Mouse (Mus musculus) stomach, embryonic 14.5 days (tissue): ENCODE measurements at regions not wholly inside any gene's neighbourhood (a gene's known extent, or its start where the extent isn't known, plus 50 kb on each side); places are given as distances from the start of the nearest gene placed in this dataset.

Experiments used
- ATAC-seq: fragments of 200-750 bp; cut with Nextera tagmentation; 2 replicates; pipeline ENCODE4 v1.8.0; 2017; ENCODE audit warnings: low read depth, moderate TSS enrichment; ENCODE audit not compliant: insufficient number of reproducible peaks, insufficient read depth, low FRiP score
- H3K27ac ChIP-seq: fragments of 300-500 bp; sonication (generic); 2 replicates; pipeline ENCODE4 v1.5.1; 2014; ENCODE audit warnings: mild to moderate bottlenecking, low read length, moderate library complexity, mixed read lengths
- H3K27me3 ChIP-seq: fragments of 300-500 bp; sonication (generic); 2 replicates; pipeline ENCODE4 v1.6.1; 2014; ENCODE audit warnings: low read length, control low read depth, mixed read lengths; ENCODE audit not compliant: control insufficient read depth, insufficient read depth
- H3K36me3 ChIP-seq: fragments of 300-500 bp; sonication (generic); 2 replicates; pipeline ENCODE4 v1.6.1; 2014; ENCODE audit warnings: mild to moderate bottlenecking, control low read depth, low read length, moderate library complexity, mixed read lengths; ENCODE audit not compliant: control insufficient read depth, insufficient read depth
- H3K4me1 ChIP-seq: fragments of 300-500 bp; sonication (generic); 2 replicates; pipeline ENCODE4 v1.6.1; 2014; ENCODE audit warnings: low read length, control low read depth, mixed read lengths; ENCODE audit not compliant: control insufficient read depth, insufficient read depth
- H3K4me2 ChIP-seq: fragments of 300-500 bp; sonication (generic); replicated peaks from 2 replicates; pipeline ENCODE4 v1.6.1; 2014; ENCODE audit warnings: low read depth, low read length, control low read depth
- H3K4me3 ChIP-seq: fragments of 300-500 bp; sonication (generic); 2 replicates; pipeline ENCODE4 v1.5.1; 2014; ENCODE audit warnings: low read depth, low read length, control low read depth
- H3K9ac ChIP-seq: fragments of 300-500 bp; sonication (generic); replicated peaks from 2 replicates; pipeline ENCODE4 v1.6.1; 2014; ENCODE audit warnings: low read depth, mild to moderate bottlenecking, control low read depth, low read length, moderate library complexity, mixed read lengths
- H3K9me3 ChIP-seq: fragments of 300-500 bp; sonication (generic); 2 replicates; pipeline ENCODE4 v1.6.1; 2016; ENCODE audit warnings: low read depth, low read length, control low read depth; ENCODE audit not compliant: control insufficient read depth
- WGBS: fragments of 180-500 bp; shearing (Covaris S2); extraction: QIAGEN DNeasy Blood & Tissue Kit; methylation state at CpG from one replicate; pipeline ENCODE4 v1.1.7; 2014; 5-methylcytosine and 5-hydroxymethylcytosine counted together

- no peaks in the 10 kb centered on the region for H3K9me3 ChIP-seq
- no peaks in the 10 kb centered on the region for H3K36me3 ChIP-seq
- H3K9ac ChIP-seq = no peak overlapping the region
- no peak overlapping the region for H3K4me2 ChIP-seq
- WGBS = 73% methylated on average over 5 of the region's 5 CpGs
- no peaks in the 10 kb centered on the region for H3K4me1 ChIP-seq
- H3K4me3 ChIP-seq = no peak overlapping the region
- no peak for ATAC-seq
- no peaks in the 10 kb centered on the region for H3K27me3 ChIP-seq
- H3K27ac ChIP-seq = no peak overlapping the region
Observed at GRCm38 (mm10) chr6:98787422-98787821, 444.9 kb upstream of the Gm765 start.

GRCm38 (mm10) chr6:98782074-98782473 lies 439.5 kb upstream of the Gm765 start:
- H3K4me3 ChIP-seq = no peak overlapping the region
- no peak for ATAC-seq
- no peak overlapping the region for H3K27ac ChIP-seq
- H3K27me3 ChIP-seq = no peaks in the 10 kb centered on the region
- no peak overlapping the region for H3K4me2 ChIP-seq
- H3K9ac ChIP-seq = no peak overlapping the region
- no peaks in the 10 kb centered on the region for H3K4me1 ChIP-seq
- H3K9me3 ChIP-seq = no peaks in the 10 kb centered on the region
- WGBS = 85% methylated on average over 9 of the region's 9 CpGs
- H3K36me3 ChIP-seq = no peaks in the 10 kb centered on the region

GRCm38 (mm10) chr6:98775780-98776179 lies 433.2 kb upstream of the Gm765 start:
- H3K27me3 ChIP-seq = no peaks in the 10 kb centered on the region
- ATAC-seq = no peak
- WGBS = 97% methylated on average over 1 of the region's 1 CpGs

GRCm38 (mm10) chr6:98769999-98770398 lies 427.4 kb upstream of the Gm765 start:
- H3K9ac ChIP-seq = no peak overlapping the region
- H3K4me3 ChIP-seq = no peak overlapping the region
- H3K9me3 ChIP-seq = no peaks in the 10 kb centered on the region
- H3K36me3 ChIP-seq = no peaks in the 10 kb centered on the region
- H3K4me2 ChIP-seq = no peak overlapping the region
- no peaks in the 10 kb centered on the region for H3K4me1 ChIP-seq
- H3K27me3 ChIP-seq = no peaks in the 10 kb centered on the region
- WGBS = 59% methylated on average over 2 of the region's 2 CpGs
- no peak overlapping the region for H3K27ac ChIP-seq
- no peak for ATAC-seq

More at GRCm38 (mm10) chr6:98775780-98776179, 433.2 kb upstream of the Gm765 start:
- H3K36me3 ChIP-seq = no peaks in the 10 kb centered on the region
- no peak overlapping the region for H3K4me2 ChIP-seq
- no peaks in the 10 kb centered on the region for H3K9me3 ChIP-seq
- H3K9ac ChIP-seq = no peak overlapping the region
- no peaks in the 10 kb centered on the region for H3K4me1 ChIP-seq
- no peak overlapping the region for H3K27ac ChIP-seq
- no peak overlapping the region for H3K4me3 ChIP-seq

DNA sequence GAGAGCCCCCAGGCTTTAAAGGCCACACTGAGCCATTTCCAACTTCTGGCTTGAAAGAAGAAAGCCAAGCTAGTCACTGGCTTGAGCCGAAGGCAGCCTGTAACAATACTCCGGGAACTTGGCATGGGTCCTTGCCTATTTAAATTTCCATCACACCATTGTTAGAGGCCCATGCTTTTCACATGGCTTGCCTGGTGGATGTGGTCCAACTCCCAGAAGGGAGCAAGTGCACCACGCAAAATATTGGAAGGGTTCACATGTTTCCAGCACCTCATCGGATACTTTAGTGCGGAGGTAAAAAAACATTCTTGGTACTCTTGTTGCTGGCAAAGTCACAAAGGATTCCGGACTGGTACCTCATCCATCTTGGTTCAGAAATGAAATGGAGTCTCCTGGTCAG lies 426.8 kb upstream of the Gm765 start:
- no peak overlapping the region for H3K4me2 ChIP-seq
- no peaks in the 10 kb centered on the region for H3K27me3 ChIP-seq
- H3K27ac ChIP-seq = no peak overlapping the region
- H3K36me3 ChIP-seq = no peaks in the 10 kb centered on the region
- no peak for ATAC-seq
- H3K9ac ChIP-seq = no peak overlapping the region
- H3K4me1 ChIP-seq = no peaks in the 10 kb centered on the region
- WGBS = 89% methylated on average over 6 of the region's 6 CpGs
- no peak overlapping the region for H3K4me3 ChIP-seq
- H3K9me3 ChIP-seq = no peaks in the 10 kb centered on the region

DNA sequence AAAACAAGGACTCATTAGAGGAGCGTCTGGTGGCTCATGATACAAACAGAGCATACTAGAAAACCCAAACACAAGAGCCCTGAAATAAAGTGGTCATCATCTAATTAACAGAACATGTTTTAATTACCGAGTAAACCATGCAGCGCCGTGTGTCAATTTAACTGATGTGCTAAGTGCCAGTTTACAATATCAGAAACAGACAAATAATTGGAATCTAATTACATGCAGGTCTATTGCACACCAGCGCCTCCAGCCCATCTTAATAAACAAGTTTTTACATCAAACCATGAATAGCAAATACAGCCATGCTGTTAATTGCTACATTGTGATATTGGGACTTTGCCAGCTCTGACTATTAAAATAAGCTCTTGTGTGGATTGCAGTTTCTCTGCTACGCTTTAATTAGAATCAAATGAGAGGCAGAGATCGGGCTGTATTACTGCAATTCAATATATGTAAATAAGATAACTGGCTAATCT lies 425.3 kb upstream of the Gm765 start:
- Histone ChIP-seq H3K4me2 (no peak overlapping the region), H3K27ac (no peak overlapping the region), H3K36me3 (no peaks in the 10 kb centered on the region), H3K4me1 (no peaks in the 10 kb centered on the region), H3K9ac (no peak overlapping the region), H3K9me3 (no peaks in the 10 kb centered on the region), H3K4me3 (no peak overlapping the region), H3K27me3 (no peaks in the 10 kb centered on the region)
- WGBS = 77% methylated on average over 7 of the region's 7 CpGs
- ATAC-seq = no peak

DNA sequence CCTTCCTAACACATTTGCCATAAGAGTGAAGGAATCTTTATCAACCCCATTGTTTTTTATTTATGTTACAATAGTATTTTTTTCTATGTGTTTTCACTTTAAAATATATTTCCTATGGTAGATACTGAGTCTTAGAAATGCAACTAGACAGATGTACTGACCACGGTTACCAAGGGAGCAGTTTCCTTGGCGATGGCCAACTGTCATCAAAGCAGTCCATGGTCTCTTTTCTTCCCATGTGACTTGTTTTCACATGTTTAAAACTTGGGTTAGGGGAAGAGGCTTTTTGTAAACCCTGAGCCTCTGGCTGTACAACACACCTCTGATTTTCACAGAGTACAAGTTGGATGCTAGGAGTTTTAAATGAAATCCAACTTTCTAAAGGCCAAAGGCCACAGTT lies 411.9 kb upstream of the Gm765 start:
- Histone ChIP-seq H3K4me1 (no peaks in the 10 kb centered on the region), H3K9me3 (no peaks in the 10 kb centered on the region), H3K4me2 (no peak overlapping the region), H3K27me3 (no peaks in the 10 kb centered on the region), H3K4me3 (no peak overlapping the region), H3K9ac (no peak overlapping the region), H3K27ac (no peak overlapping the region), H3K36me3 (no peaks in the 10 kb centered on the region)
- no peak for ATAC-seq
- 88% methylated on average over 2 of the region's 2 CpGs for WGBS

DNA sequence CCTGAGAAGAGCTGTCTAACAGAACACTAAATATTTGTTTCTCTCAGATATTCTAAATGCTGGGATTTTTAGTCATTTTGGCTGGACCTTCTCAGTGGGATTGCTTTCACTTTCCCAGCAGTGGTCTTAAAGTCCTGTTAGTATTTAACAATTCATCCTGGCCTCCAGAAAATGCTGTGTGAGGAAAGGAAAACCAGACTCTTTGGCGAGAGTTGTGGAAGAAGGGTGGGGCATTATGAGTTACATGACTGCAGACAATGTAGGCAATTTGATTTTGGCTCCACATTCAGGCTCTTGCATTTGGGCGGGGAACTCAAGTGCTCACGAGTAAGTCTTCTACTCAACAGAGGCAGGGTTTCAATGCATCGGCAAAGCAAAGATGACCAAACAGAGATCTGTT lies 406.1 kb upstream of the Gm765 start:
- Histone ChIP-seq H3K9ac (no peak overlapping the region), H3K36me3 (no peaks in the 10 kb centered on the region), H3K27me3 (no peaks in the 10 kb centered on the region), H3K27ac (no peak overlapping the region), H3K4me3 (no peak overlapping the region), H3K4me2 (no peak overlapping the region), H3K4me1 (no peaks in the 10 kb centered on the region), H3K9me3 (no peaks in the 10 kb centered on the region)
- 61% methylated on average over 4 of the region's 4 CpGs for WGBS
- ATAC-seq = no peak

DNA sequence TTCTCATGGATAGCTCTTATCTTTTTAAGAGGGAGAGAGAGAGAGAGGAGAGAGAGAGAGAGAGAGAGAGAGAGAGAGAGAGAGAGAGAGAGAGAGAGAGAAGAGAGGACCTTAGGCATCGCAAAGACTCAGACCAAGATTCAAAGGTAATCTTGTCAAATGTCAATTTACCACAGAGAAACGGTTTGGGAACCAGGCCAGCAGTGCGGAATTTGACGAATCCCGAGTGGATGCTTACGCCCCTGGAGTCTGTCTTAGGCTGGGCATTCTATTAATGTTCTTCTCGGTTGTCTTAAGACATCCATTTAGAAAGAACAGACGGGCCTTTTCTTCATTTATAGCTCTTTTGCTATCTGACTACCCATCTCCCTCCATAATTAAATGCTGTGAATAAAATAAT lies 404.4 kb upstream of the Gm765 start:
- no peak overlapping the region for H3K4me3 ChIP-seq
- no peaks in the 10 kb centered on the region for H3K27me3 ChIP-seq
- no peak for ATAC-seq
- H3K9me3 ChIP-seq = no peaks in the 10 kb centered on the region
- WGBS = 40% methylated on average over 8 of the region's 8 CpGs
- H3K36me3 ChIP-seq = no peaks in the 10 kb centered on the region
- no peak overlapping the region for H3K4me2 ChIP-seq
- H3K27ac ChIP-seq = no peak overlapping the region
- H3K4me1 ChIP-seq = no peaks in the 10 kb centered on the region
- H3K9ac ChIP-seq = no peak overlapping the region
